Mouse (Mus musculus): ENCODE data around the gene Kifap3.
"Not testable (repeated sequence)": the region's sequence is repeated elsewhere in the genome, so short reads cannot be mapped to it uniquely, and the experiment has no call there.

DNA sequence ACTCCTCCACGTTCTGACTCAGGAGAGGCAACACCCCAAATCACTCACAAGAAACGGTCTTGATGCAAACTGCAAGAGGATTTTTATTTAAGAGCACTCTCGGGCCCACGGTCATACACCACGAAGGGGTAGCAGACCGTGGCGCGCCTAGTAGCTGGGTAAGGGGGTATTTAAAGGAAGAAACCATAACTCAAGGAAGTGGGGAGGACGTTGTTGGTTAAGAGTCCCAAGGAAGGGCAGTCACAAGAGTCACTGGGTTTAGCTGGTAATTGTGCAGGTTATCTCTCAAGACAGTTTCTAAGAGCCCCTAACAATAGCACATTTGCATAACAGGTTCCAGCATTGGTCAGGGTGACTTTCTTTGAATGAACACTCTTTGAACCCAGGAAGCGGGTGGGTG lies 48.2 kb upstream of the Kifap3 start:
- not testable (repeated sequence) for TF ChIP-seq POLR2A (IDR thresholded peaks at IDR 0.05; ENCODE audit: low read depth, low read length); CTCF (conservative IDR thresholded peaks at IDR 0.05; ENCODE audit: insufficient read depth, insufficient read length, low read depth, low read length)

Measured in kidney, adult 2 months (tissue).